Mouse (Mus musculus) stomach, embryonic 15.5 days (tissue): Measurements from ENCODE around the gene Ubxn4. TPM values are rescaled to one million over a fixed set of nuclear protein-coding genes. Genes with fewer than 3 reads are reported as not detected.

Experiments used
- ATAC-seq: fragments of 200-750 bp; cut with Nextera tagmentation; 2 replicates; pipeline ENCODE4 v1.8.0; 2017; ENCODE audit warnings: low read depth, moderate number of reproducible peaks, moderate TSS enrichment; ENCODE audit not compliant: insufficient read depth, low FRiP score
- H3K27ac ChIP-seq: fragments of 300-500 bp; sonication (generic); 2 replicates; pipeline ENCODE4 v1.5.1; 2015; ENCODE audit warnings: mild to moderate bottlenecking, inconsistent platforms
- H3K27me3 ChIP-seq: fragments of 300-500 bp; sonication (generic); replicated peaks from 2 replicates; pipeline ENCODE4 v1.6.1; 2015; ENCODE audit warnings: inconsistent platforms
- H3K36me3 ChIP-seq: fragments of 300-500 bp; sonication (generic); 2 replicates; pipeline ENCODE4 v1.6.1; 2015; ENCODE audit warnings: inconsistent platforms
- H3K4me1 ChIP-seq: fragments of 300-500 bp; sonication (generic); 2 replicates; pipeline ENCODE4 v1.6.1; 2015; ENCODE audit warnings: inconsistent platforms
- H3K4me2 ChIP-seq: fragments of 300-500 bp; sonication (generic); 2 replicates; pipeline ENCODE4 v1.6.1; 2015; ENCODE audit warnings: mild to moderate bottlenecking, inconsistent platforms
- H3K4me3 ChIP-seq: fragments of 300-500 bp; sonication (generic); replicated peaks from 2 replicates; pipeline ENCODE4 v1.5.1; 2015; ENCODE audit warnings: inconsistent platforms
- H3K9ac ChIP-seq: fragments of 300-500 bp; sonication (generic); 2 replicates; pipeline ENCODE4 v1.6.1; 2015; ENCODE audit warnings: inconsistent platforms
- H3K9me3 ChIP-seq: fragments of 300-500 bp; sonication (generic); 2 replicates; pipeline ENCODE4 v1.6.1; 2016; ENCODE audit warnings: inconsistent platforms
- WGBS: fragments of 180-500 bp; shearing (Covaris S2); methylation state at CpG from one replicate; pipeline ENCODE4 v1.1.7; 2015; 5-methylcytosine and 5-hydroxymethylcytosine counted together
- polyA plus RNA-seq: library from polyadenylated mRNA; unstranded; fragments of >200 nt; fragmentation: Nextera tagmentation; extraction: Ambion mirVana; gene quantifications from 2 replicates; pipeline ENCODE4 v1.2.1, GENCODE M21; 2015

Gene Ubxn4
- polyA plus RNA-seq, 1 experiment from 2014 or later: 77.7 TPM

DNA sequence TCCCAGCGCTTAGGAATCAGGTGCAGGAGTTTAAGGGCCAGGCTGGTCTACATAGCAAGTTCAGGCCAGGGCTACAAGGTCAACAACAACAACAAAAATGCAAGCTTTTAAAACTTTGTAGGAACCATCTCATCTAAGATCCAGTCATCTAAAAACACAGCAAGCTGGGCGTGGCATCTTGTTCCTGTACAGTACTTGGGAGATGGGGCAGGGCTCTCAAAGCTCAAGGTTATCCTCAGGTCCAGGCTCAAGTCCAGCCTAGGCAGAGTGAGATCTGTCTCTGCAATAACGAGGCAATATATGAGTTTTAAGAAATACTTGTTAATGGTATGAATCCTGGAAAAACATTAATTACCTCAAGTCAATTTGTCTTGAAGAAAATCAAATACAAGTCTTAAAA is 34.8 kb downstream of the Ubxn4 start:
- Histone ChIP-seq H3K4me2 (no peak overlapping the region), H3K36me3 (peaks cover 32% of the 10 kb centered on the region), H3K4me3 (no peak overlapping the region), H3K27ac (no peak overlapping the region), H3K9me3 (no peaks in the 10 kb centered on the region), H3K4me1 (no peaks in the 10 kb centered on the region), H3K9ac (no peak overlapping the region), H3K27me3 (no peaks in the 10 kb centered on the region)
- 96% methylated on average over 3 of the region's 3 CpGs for WGBS
- no peak for ATAC-seq

DNA sequence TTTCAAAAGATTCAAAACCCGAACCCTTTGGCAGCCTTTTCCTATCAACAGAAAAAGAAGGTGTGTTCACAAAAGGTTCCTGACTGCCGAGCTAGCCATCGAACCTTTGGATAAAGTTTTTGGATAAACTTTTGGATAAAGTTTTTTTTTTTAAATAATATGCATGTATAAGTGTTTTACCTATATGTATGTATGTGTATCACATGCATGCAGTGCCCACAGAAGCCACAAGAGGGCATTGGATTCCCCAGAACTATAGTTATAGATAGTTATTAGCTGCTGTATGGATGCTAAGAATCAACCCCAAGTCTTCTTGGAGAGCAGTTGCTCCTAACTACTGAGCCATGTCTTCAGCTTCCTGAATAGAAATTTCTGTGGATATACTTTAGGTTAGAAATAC is 38.0 kb downstream of the Ubxn4 start:
- Histone ChIP-seq H3K9me3 (no peaks in the 10 kb centered on the region), H3K4me1 (no peaks in the 10 kb centered on the region), H3K4me3 (no peak overlapping the region), H3K9ac (no peak overlapping the region), H3K27me3 (no peaks in the 10 kb centered on the region), H3K27ac (no peak overlapping the region), H3K4me2 (no peak overlapping the region), H3K36me3 (peaks cover 28% of the 10 kb centered on the region)
- no peak for ATAC-seq
- 94% methylated on average over 3 of the region's 3 CpGs for WGBS

DNA sequence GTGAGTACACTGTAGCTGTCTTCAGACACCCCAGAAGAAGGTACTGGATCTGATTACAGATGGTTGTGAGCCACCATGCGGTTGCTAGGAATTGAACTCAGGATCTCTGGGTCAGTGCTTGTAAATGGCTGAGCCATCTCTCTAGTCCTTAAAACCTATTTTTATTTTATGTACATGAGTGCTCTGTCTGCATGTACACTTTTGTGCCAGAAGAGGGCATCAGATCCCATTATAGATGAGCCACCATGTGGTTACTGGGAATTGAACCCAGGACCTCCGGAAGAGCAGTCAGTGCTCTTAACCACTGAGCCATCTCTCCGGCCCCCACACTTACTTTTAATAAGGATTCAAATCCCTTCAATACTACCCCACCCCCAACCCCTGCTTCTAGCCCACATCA is 39.2 kb downstream of the Ubxn4 start:
- Histone ChIP-seq H3K36me3 (peaks cover 19% of the 10 kb centered on the region; the same call in 1 of the 2 replicates), H3K4me3 (no peak overlapping the region), H3K27ac (no peak overlapping the region), H3K9me3 (no peaks in the 10 kb centered on the region), H3K4me1 (no peaks in the 10 kb centered on the region), H3K9ac (no peak overlapping the region), H3K4me2 (no peak overlapping the region), H3K27me3 (no peaks in the 10 kb centered on the region)
- 92% methylated on average over 3 of the region's 3 CpGs for WGBS
- no peak for ATAC-seq

GRCm38 (mm10) chr1:128284157-128284690 is 40.5 kb downstream of the Ubxn4 start:
- no peak for ATAC-seq
- no peak overlapping the region for H3K4me3 ChIP-seq
- no peak overlapping the region for H3K4me2 ChIP-seq
- no peak overlapping the region for H3K9ac ChIP-seq
- H3K36me3 ChIP-seq: peaks cover 8% of the 10 kb centered on the region; the same call in 1 of the 2 replicates
- no peak overlapping the region for H3K27ac ChIP-seq
- H3K9me3 ChIP-seq: no peaks in the 10 kb centered on the region
- H3K4me1 ChIP-seq: no peaks in the 10 kb centered on the region
- WGBS: 82% methylated on average over 8 of the region's 8 CpGs
- H3K27me3 ChIP-seq: no peaks in the 10 kb centered on the region

DNA sequence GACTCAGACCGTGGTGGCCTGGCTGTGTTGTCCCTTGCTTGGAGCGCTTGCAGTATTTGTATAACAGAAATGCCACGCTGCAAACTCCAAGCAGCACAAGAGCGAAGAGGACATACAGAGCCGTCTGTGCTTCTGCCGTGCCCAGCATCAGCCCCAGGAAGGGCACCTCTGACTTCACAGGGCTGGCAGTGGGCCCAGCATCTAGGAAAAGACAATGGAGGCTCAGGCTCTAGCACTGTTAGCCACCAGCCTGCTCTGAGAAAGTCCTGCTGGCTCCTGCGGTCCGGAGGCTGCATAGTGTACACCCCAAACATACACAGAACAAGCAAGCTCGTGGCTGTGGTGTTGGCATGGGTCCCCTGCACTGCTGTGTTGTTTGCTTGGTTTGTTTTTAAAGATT is 41.4 kb downstream of the Ubxn4 start:
- 87% methylated on average over 9 of the region's 9 CpGs for WGBS
- no peak overlapping the region for H3K4me2 ChIP-seq
- no peak overlapping the region for H3K9ac ChIP-seq
- no peaks in the 10 kb centered on the region for H3K9me3 ChIP-seq
- H3K36me3 ChIP-seq: no peaks in the 10 kb centered on the region; the same call in 1 of the 2 replicates
- no peak overlapping the region for H3K4me3 ChIP-seq
- ATAC-seq: no peak
- no peak overlapping the region for H3K27ac ChIP-seq
- no peaks in the 10 kb centered on the region for H3K27me3 ChIP-seq
- H3K4me1 ChIP-seq: no peaks in the 10 kb centered on the region

DNA sequence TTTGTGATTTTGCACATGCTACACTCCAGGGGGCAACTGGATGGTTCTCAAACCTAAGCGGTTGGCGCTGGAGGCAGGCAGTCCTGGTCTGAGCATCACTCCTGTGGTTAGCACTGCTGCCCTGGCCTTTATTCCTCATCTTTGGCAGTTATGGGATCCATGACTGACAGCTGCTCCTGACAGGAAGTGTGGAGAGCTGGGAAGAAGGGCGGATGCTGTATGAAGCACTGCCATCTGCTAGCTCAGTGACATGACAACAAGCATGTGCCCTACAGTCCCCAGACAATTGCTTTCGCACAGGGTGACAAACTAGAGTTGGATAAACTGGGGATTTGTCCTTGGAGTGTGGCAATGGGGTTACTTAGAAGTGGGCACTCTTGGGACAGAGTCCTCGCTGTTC is 46.5 kb downstream of the Ubxn4 start:
- WGBS: 86% methylated on average over 5 of the region's 5 CpGs
- Histone ChIP-seq H3K27ac (no peak overlapping the region), H3K4me3 (no peak overlapping the region), H3K9ac (no peak overlapping the region), H3K4me2 (no peak overlapping the region), H3K27me3 (no peaks in the 10 kb centered on the region), H3K9me3 (no peaks in the 10 kb centered on the region), H3K4me1 (no peaks in the 10 kb centered on the region), H3K36me3 (no peaks in the 10 kb centered on the region)
- no peak for ATAC-seq

- H3K9ac ChIP-seq: no peak overlapping the region
- ATAC-seq: no peak
- WGBS: 85% methylated on average over 12 of the region's 12 CpGs
- H3K4me1 ChIP-seq: no peaks in the 10 kb centered on the region
- no peaks in the 10 kb centered on the region for H3K36me3 ChIP-seq
- no peak overlapping the region for H3K4me3 ChIP-seq
- no peaks in the 10 kb centered on the region for H3K27me3 ChIP-seq
- no peak overlapping the region for H3K27ac ChIP-seq
- H3K9me3 ChIP-seq: no peaks in the 10 kb centered on the region
- H3K4me2 ChIP-seq: no peak overlapping the region
These were observed 49.8 kb downstream of the Ubxn4 start for GRCm38 (mm10) chr1:128293524-128293923.

GRCm38 (mm10) chr1:128295296-128295695 is 51.5 kb downstream of the Ubxn4 start:
- Histone ChIP-seq H3K4me3 (no peak overlapping the region), H3K27me3 (no peaks in the 10 kb centered on the region), H3K4me2 (no peak overlapping the region), H3K36me3 (no peaks in the 10 kb centered on the region), H3K27ac (no peak overlapping the region), H3K9me3 (no peaks in the 10 kb centered on the region), H3K9ac (no peak overlapping the region), H3K4me1 (no peaks in the 10 kb centered on the region)
- ATAC-seq: no peak
- 74% methylated on average over 8 of the region's 8 CpGs for WGBS

GRCm38 (mm10) chr1:128295717-128296528 is 52.2 kb downstream of the Ubxn4 start:
- Histone ChIP-seq H3K4me1 (no peaks in the 10 kb centered on the region), H3K27me3 (no peaks in the 10 kb centered on the region), H3K4me3 (no peak overlapping the region), H3K36me3 (no peaks in the 10 kb centered on the region), H3K9me3 (no peaks in the 10 kb centered on the region), H3K4me2 (no peak overlapping the region), H3K27ac (no peak overlapping the region), H3K9ac (no peak overlapping the region)
- WGBS: 76% methylated on average over 5 of the region's 5 CpGs
- ATAC-seq: no peak

GRCm38 (mm10) chr1:128303900-128304299 is 60.1 kb downstream of the Ubxn4 start:
- 90% methylated on average over 16 of the region's 16 CpGs for WGBS
- no peak for ATAC-seq

DNA sequence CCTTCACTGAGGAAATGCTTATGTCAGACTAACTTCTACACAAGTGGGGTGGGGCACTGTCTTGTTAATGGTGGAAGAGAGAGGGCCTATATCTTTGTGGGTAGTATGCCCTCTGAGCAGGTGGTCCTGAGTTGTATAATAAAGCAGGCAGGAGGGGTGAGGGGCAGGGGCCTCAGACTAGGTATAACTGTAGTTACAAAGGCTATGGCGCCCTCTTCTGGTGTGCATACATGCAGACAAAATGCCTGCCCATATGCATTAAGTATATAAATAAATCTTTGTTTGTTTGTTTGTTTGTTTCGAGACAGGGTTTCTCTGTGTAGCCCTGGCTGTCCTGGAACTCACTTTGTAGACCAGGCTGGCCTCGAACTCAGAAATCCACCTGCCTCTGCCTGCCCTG is 65.3 kb downstream of the Ubxn4 start:
- Histone ChIP-seq H3K4me2 (no peak overlapping the region), H3K27me3 (no peaks in the 10 kb centered on the region), H3K9ac (no peak overlapping the region), H3K36me3 (no peaks in the 10 kb centered on the region), H3K27ac (no peak overlapping the region), H3K4me1 (no peaks in the 10 kb centered on the region), H3K9me3 (no peaks in the 10 kb centered on the region), H3K4me3 (no peak overlapping the region)
- no peak for ATAC-seq
- 73% methylated on average over 3 of the region's 3 CpGs for WGBS

More at GRCm38 (mm10) chr1:128303900-128304299, 60.1 kb downstream of the Ubxn4 start:
- Histone ChIP-seq H3K27ac (no peak overlapping the region), H3K9ac (no peak overlapping the region), H3K4me2 (no peak overlapping the region), H3K4me3 (no peak overlapping the region), H3K27me3 (no peaks in the 10 kb centered on the region), H3K4me1 (no peaks in the 10 kb centered on the region), H3K36me3 (no peaks in the 10 kb centered on the region), H3K9me3 (no peaks in the 10 kb centered on the region)

DNA sequence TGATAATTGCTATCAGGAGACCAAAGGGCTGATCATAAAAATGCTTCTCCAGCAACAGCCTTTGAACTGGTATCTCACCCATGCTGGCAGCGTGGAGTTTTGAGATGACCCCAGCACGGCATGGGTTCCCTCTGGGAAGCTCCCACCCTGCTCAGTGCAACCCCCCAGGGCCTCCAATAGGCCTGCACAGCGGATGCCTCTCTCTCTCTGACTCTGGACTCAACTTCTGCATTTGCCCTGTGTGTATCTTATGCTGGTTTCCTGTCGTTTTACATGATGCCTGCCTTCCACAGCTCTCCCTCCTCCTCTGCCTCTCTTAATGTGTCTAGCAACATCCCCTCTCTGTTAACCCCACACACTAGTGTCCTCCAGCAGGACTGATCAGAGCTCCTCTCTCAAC is 70.9 kb downstream of the Ubxn4 start:
- Histone ChIP-seq H3K4me1 (no peaks in the 10 kb centered on the region), H3K27me3 (no peaks in the 10 kb centered on the region), H3K36me3 (no peaks in the 10 kb centered on the region), H3K9ac (no peak overlapping the region), H3K27ac (no peak overlapping the region), H3K4me2 (no peak overlapping the region), H3K9me3 (no peaks in the 10 kb centered on the region), H3K4me3 (no peak overlapping the region)
- no peak for ATAC-seq
- 58% methylated on average over 4 of the region's 4 CpGs for WGBS
